Mouse (Mus musculus) neural tube, embryonic 12.5 days (tissue): ENCODE data around the gene Brsk1. TPM values are rescaled to one million over a fixed set of nuclear protein-coding genes. Genes with fewer than 3 reads are reported as not detected.

Source experiments
- ATAC-seq: fragments of 200-750 bp; cut with Nextera tagmentation; 2 replicates; pipeline ENCODE4 v1.8.0; 2017; ENCODE audit warnings: low read depth, mild to moderate bottlenecking, moderate TSS enrichment, moderate library complexity; ENCODE audit not compliant: low FRiP score
- H3K27ac ChIP-seq: fragments of 300-500 bp; sonication (generic); 2 replicates; pipeline ENCODE4 v1.5.1; 2016
- H3K27me3 ChIP-seq: fragments of 300-500 bp; sonication (generic); replicated peaks from 2 replicates; pipeline ENCODE4 v1.6.1; 2016; ENCODE audit warnings: mild to moderate bottlenecking
- H3K36me3 ChIP-seq: fragments of 300-500 bp; sonication (generic); 2 replicates; pipeline ENCODE4 v1.6.1; 2016; ENCODE audit warnings: mild to moderate bottlenecking
- H3K4me1 ChIP-seq: fragments of 300-500 bp; sonication (generic); 2 replicates; pipeline ENCODE4 v1.6.1; 2016
- H3K4me2 ChIP-seq: fragments of 300-500 bp; sonication (generic); replicated peaks from 2 replicates; pipeline ENCODE4 v1.6.1; 2016; ENCODE audit warnings: mild to moderate bottlenecking
- H3K4me3 ChIP-seq: fragments of 300-500 bp; sonication (generic); 2 replicates; pipeline ENCODE4 v1.5.1; 2016
- H3K9ac ChIP-seq: fragments of 300-500 bp; sonication (generic); 2 replicates; pipeline ENCODE4 v1.6.1; 2016; ENCODE audit warnings: mild to moderate bottlenecking
- H3K9me3 ChIP-seq: fragments of 300-500 bp; sonication (generic); 2 replicates; pipeline ENCODE4 v1.6.1; 2016; ENCODE audit warnings: mild to moderate bottlenecking
- WGBS: fragments of 180-500 bp; shearing (Covaris S2); methylation state at CpG from one replicate; pipeline ENCODE4 v1.1.7; 2016; 5-methylcytosine and 5-hydroxymethylcytosine counted together
- polyA plus RNA-seq: library from polyadenylated mRNA; unstranded; fragments of >200 nt; fragmentation: Nextera tagmentation; extraction: Ambion mirVana; gene quantifications from 2 replicates; pipeline ENCODE4 v1.2.1, GENCODE M21; 2016

Brsk1 gene
- polyA plus RNA-seq: 5.0 and 5.5 TPM in 2 replicates

DNA sequence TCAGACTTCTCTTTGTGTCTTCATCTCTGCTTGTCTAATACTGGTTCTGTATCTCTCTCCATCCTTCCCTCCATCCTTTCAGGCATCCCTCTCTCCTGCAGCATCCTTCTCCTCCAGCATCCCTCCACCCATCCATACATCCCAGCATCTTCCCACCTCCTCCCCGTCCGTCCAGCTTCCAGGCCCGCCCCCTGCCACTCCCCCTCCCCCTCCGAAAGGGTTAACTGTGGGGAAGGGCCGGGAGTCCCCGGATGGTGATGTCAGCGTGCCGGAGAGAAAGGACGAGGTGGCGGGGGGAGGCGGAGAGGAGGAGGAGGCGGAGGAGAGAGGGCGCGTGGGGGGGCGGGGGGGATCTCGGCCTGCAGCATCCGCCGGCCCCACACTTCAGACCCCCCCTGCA is at the start of gene Brsk1:
Brsk1 (plus strand) TSS at position 218 of the 400 bp plus-strand sequence.
- H3K27me3 ChIP-seq: no peaks in the 10 kb centered on the region
- peaks cover 13% of the 10 kb centered on the region for H3K4me1 ChIP-seq
- ATAC-seq: peak; percentile 85
- H3K9me3 ChIP-seq: no peaks in the 10 kb centered on the region
- H3K36me3 ChIP-seq: peaks cover 29% of the 10 kb centered on the region
- peak within 1 kb of the TSS; percentile 99 for H3K4me3 ChIP-seq
- H3K9ac ChIP-seq: peak within 1 kb of the TSS; percentile 100
- peak within 1 kb of the TSS; percentile 78 for H3K4me2 ChIP-seq
- H3K27ac ChIP-seq: peak within 1 kb of the TSS; percentile 93
- 1% methylated on average over 7 of the region's 18 CpGs for WGBS

DNA sequence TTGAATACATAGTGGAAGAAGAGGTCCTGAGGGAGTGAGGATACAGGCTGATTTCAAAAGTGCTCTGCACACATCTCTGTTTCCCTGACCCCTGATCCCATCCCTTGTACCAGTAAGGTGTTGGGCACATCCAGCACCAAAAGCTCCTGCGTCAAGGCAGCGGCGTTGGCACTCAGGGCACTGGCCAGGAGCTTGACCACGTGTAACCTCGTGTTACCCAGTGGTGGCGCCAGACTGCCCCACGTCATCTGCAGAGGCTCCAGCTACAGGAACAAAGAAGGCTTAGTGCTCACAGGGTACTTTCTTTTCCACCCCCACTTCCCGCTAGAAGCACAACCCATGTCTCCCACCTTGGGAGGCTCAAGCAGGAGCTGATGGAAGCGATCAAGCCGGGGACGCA is 49.2 kb upstream of the Brsk1 start:
- ATAC-seq: no peak
- no peak overlapping the region for H3K27ac ChIP-seq

DNA sequence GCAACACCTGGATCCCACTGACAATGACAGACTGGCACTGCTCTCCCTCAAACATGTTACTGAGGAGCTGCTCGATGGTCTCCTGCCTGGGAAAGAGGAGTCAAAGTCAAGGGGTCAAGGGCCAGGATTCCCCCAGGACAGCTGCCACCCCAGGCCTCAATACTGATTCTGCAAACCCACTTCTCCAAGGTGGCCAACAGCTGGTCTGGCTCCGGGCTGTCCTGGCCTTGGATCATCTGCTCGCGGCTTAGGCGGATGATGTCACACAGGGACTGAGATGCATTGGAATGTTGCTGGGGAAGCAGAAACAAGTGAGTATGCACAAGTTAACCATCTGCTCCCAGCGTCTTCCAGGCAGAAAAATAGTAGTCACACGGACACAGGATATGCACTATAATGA is 48.4 kb upstream of the Brsk1 start:
- no peak for ATAC-seq
- H3K4me2 ChIP-seq: no peak overlapping the region
- no peak overlapping the region for H3K4me3 ChIP-seq
- no peak overlapping the region for H3K9ac ChIP-seq
- H3K9me3 ChIP-seq: no peaks in the 10 kb centered on the region
- WGBS: 92% methylated on average over 7 of the region's 7 CpGs
- H3K27me3 ChIP-seq: no peaks in the 10 kb centered on the region
- peaks cover 82% of the 10 kb centered on the region for H3K36me3 ChIP-seq
- no peaks in the 10 kb centered on the region for H3K4me1 ChIP-seq
- H3K27ac ChIP-seq: no peak overlapping the region

More for the DNA sequence above, 49.2 kb upstream of the Brsk1 start:
- Histone ChIP-seq H3K9ac (no peak overlapping the region), H3K36me3 (peaks cover 82% of the 10 kb centered on the region), H3K9me3 (no peaks in the 10 kb centered on the region), H3K4me1 (no peaks in the 10 kb centered on the region), H3K4me2 (no peak overlapping the region), H3K4me3 (no peak overlapping the region), H3K27me3 (no peaks in the 10 kb centered on the region)
- 81% methylated on average over 11 of the region's 11 CpGs for WGBS

DNA sequence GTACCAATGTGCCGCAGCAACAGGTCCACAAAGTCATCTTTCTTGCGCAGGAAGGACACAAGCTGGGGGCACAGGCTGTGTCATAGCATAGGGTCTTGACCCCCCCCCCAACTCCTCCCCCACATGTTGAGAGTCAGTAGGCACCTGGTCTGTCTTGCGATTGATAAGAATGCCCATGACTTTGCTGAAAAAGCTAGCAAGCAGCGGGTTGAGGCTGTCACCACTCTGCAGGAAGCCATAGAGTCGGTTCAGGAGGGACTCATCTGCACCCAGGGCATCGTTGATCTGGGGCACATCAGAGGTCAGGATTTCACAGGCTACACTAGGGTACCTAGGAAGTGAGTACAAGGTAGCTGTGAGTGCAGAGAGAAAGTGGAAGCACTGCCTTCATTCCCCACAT is 47.2 kb upstream of the Brsk1 start:
- no peaks in the 10 kb centered on the region for H3K9me3 ChIP-seq
- H3K27me3 ChIP-seq: no peaks in the 10 kb centered on the region
- no peak overlapping the region for H3K9ac ChIP-seq
- 97% methylated on average over 6 of the region's 6 CpGs for WGBS
- no peak for ATAC-seq
- H3K4me1 ChIP-seq: no peaks in the 10 kb centered on the region
- no peak overlapping the region for H3K4me2 ChIP-seq
- H3K27ac ChIP-seq: no peak overlapping the region
- peaks cover 75% of the 10 kb centered on the region for H3K36me3 ChIP-seq
- no peak overlapping the region for H3K4me3 ChIP-seq

DNA sequence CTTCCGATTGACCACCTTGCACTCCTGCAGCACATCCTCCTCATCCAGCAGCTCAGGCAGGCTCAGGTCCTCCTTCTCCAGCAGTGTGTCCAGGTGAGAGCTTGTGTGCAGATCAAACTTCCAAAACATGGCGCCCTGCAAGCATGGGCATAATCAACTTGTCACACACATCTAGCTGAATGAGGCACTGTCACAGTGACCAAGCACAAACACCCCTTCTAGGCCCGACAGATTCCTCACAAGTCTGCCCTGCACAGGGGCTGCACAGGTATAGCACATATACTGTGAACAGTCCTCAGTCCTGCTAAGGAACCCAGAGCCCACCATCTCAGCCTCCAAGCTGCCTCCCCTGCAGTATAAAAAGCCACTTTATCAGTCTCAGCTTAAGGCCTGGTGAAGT is 43.6 kb upstream of the Brsk1 start:
- H3K27ac ChIP-seq: no peak overlapping the region
- no peaks in the 10 kb centered on the region for H3K9me3 ChIP-seq
- 82% methylated on average over 3 of the region's 3 CpGs for WGBS
- no peak overlapping the region for H3K4me2 ChIP-seq
- peaks cover 42% of the 10 kb centered on the region for H3K36me3 ChIP-seq
- no peak overlapping the region for H3K9ac ChIP-seq
- no peak for ATAC-seq
- H3K4me3 ChIP-seq: no peak overlapping the region
- H3K4me1 ChIP-seq: no peaks in the 10 kb centered on the region
- H3K27me3 ChIP-seq: no peaks in the 10 kb centered on the region

DNA sequence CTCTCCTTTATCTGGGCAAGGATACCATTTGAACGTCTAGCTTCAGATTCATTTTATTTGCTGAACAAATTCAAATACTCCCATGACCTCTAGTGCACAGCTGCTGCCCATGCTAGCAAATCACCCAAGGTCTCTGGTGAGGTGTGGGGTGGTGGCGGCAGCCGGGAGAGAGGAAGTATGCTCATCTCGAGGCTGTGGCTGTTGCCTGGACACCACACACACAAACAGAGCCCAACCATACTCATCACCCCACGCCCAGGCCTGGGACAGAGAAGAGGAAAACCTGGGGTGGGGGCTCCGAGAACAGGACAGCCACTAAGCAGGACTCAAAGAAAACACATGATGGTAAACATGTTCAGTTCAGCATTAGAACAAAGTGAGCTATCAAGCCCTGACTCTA is 43.1 kb upstream of the Brsk1 start:
- Histone ChIP-seq H3K27ac (no peak overlapping the region), H3K27me3 (no peaks in the 10 kb centered on the region), H3K36me3 (peaks cover 37% of the 10 kb centered on the region), H3K4me1 (no peaks in the 10 kb centered on the region), H3K4me3 (no peak overlapping the region), H3K9me3 (no peaks in the 10 kb centered on the region), H3K4me2 (no peak overlapping the region), H3K9ac (no peak overlapping the region)
- 79% methylated on average over 6 of the region's 6 CpGs for WGBS
- no peak for ATAC-seq

DNA sequence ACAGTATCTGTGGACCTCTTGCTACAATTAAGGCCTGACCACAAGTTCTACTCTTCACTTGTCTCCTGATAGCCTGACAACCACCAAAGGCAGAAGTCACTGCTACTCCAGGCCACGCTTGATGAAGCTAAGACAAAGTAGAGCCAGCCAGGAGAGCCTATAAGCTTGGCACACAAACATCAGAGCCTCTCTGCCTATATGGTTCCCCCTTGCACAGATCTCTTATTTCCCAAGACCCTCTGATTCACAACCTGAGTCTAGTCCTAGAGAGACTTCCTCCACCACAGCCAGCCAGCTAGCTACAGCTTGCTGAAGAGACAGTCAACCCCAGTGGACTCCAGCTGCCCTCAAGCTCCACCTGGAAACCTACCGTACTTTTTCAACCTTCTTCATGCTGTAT is 42.4 kb upstream of the Brsk1 start:
- Histone ChIP-seq H3K9me3 (no peaks in the 10 kb centered on the region), H3K4me2 (no peak overlapping the region), H3K27me3 (no peaks in the 10 kb centered on the region), H3K4me1 (no peaks in the 10 kb centered on the region), H3K36me3 (peaks cover 34% of the 10 kb centered on the region), H3K4me3 (no peak overlapping the region), H3K27ac (no peak overlapping the region), H3K9ac (no peak overlapping the region; the same call in 1 of the 2 replicates)
- 87% methylated on average over 2 of the region's 2 CpGs for WGBS
- no peak for ATAC-seq

DNA sequence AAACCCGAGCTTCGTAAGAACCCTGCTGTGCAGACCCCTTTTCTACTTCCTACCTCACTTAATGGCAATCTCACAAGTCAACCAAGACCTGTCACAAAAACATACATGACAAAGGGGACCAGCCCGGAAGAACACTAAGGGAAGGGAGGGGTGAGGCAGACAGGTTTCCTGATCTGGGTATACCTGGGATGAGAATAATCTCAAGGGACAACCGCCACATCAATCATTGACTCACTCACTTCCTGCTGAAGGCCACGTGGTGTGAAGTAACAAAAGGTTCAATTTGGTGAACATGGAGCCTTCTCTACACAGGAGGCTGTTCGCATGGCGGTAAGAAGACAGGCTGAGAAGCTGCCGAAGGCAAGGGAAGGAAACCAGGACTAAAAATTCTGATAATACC is 38.8 kb upstream of the Brsk1 start:
- ATAC-seq: no peak
- Histone ChIP-seq H3K27ac (no peak overlapping the region), H3K4me3 (no peak overlapping the region), H3K36me3 (peaks cover 8% of the 10 kb centered on the region), H3K9me3 (no peaks in the 10 kb centered on the region), H3K4me2 (no peak overlapping the region), H3K27me3 (no peaks in the 10 kb centered on the region), H3K9ac (no peak overlapping the region), H3K4me1 (peaks cover 11% of the 10 kb centered on the region; the same call in 1 of the 2 replicates)
- 79% methylated on average over 8 of the region's 8 CpGs for WGBS

DNA sequence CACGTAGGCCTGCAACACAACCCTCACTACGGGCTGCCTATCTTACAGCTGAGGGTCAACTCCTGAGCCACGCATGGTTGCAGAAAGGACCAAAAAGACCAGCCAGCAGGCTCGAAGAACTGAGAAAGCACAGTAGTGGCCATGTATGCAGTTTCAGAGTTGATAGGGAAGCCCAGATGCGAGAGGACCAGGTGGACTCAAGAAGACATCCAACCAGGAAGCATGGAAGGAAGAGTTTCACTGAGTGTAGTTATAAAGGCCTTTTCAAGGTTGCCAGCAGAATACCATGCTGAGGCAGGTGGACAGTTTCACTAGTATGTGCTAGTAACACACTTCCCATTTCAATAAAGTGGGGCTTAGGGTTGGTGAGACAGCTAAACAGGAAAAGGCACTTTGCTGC is 37.7 kb upstream of the Brsk1 start:
- Histone ChIP-seq H3K4me3 (no peak overlapping the region), H3K9me3 (no peaks in the 10 kb centered on the region), H3K27me3 (no peaks in the 10 kb centered on the region), H3K9ac (no peak overlapping the region), H3K36me3 (peaks cover 4% of the 10 kb centered on the region; the same call in 1 of the 2 replicates), H3K4me1 (peaks cover 23% of the 10 kb centered on the region), H3K4me2 (no peak overlapping the region), H3K27ac (no peak overlapping the region)
- ATAC-seq: no peak
- 93% methylated on average over 5 of the region's 5 CpGs for WGBS

DNA sequence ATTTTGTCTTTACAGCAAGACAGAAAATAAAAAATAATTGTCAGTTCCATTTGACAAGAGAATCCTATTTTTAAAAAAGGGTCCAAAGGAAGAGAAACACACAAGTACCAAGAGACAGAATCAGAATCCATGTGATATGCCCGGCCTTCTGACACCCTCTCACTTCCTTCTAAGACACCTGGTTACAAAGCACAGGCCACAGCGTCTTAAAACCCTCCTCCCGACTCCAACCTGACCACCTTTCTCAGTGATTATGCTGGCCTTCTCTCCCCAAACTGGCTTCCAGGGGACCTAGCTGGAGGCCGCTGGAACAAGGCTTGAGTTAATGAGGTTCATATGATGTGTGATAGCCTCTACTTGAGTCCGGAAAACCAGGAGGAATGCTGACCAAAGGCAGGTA is 37.1 kb upstream of the Brsk1 start:
- H3K4me1 ChIP-seq: peaks cover 27% of the 10 kb centered on the region
- H3K27me3 ChIP-seq: no peaks in the 10 kb centered on the region
- H3K4me2 ChIP-seq: no peak overlapping the region
- H3K4me3 ChIP-seq: no peak overlapping the region
- H3K36me3 ChIP-seq: peaks cover 4% of the 10 kb centered on the region; the same call in 1 of the 2 replicates
- H3K27ac ChIP-seq: no peak overlapping the region
- WGBS: 89% methylated on average over 5 of the region's 5 CpGs
- no peaks in the 10 kb centered on the region for H3K9me3 ChIP-seq
- H3K9ac ChIP-seq: no peak overlapping the region
- ATAC-seq: no peak

DNA sequence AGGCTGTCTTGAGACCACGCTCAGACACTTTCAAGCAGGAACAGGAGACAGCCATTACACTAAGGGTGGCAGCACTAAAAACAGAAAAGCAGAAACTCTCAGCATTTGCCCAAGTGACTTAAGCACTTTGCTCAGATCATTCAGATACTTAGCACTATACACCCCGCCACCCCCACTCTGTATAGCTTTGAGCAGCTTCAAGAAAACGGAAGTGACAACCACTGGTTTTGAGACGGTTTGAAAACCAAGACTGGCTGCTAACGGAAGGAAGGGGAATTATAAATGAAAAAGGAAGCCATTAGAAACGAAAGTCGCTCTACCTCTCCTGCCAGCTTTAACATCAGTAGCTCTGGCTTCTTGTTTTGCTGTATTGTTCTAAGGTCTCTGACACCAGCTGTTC is 36.6 kb upstream of the Brsk1 start:
- Histone ChIP-seq H3K9me3 (no peaks in the 10 kb centered on the region), H3K27me3 (no peaks in the 10 kb centered on the region), H3K27ac (no peak overlapping the region), H3K36me3 (peaks cover 4% of the 10 kb centered on the region; the same call in 1 of the 2 replicates), H3K4me3 (no peak overlapping the region), H3K4me2 (no peak overlapping the region), H3K9ac (no peak overlapping the region), H3K4me1 (peaks cover 27% of the 10 kb centered on the region)
- no peak for ATAC-seq
- WGBS: 91% methylated on average over 7 of the region's 7 CpGs

DNA sequence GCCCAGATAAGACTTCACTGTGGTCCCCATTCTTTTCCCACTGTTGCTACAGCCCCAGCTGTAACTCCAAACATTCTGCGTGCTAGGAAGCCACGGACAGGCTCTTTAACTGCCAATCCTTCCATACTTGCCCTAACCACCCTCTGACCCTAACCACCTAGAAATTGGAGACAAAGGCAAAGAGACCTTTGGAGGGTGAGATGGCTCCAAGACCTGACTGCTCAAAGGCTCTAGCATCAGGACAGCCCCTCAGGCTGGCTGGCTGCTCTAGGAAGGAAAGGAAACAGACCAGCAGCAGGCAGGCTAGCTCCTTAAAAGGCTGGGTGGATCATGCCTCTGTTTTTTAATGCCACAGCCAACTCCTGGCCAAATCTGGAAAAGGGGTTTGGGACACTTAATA is 36.2 kb upstream of the Brsk1 start:
- peaks cover 27% of the 10 kb centered on the region for H3K4me1 ChIP-seq
- H3K9me3 ChIP-seq: no peaks in the 10 kb centered on the region
- 87% methylated on average over 2 of the region's 2 CpGs for WGBS

DNA sequence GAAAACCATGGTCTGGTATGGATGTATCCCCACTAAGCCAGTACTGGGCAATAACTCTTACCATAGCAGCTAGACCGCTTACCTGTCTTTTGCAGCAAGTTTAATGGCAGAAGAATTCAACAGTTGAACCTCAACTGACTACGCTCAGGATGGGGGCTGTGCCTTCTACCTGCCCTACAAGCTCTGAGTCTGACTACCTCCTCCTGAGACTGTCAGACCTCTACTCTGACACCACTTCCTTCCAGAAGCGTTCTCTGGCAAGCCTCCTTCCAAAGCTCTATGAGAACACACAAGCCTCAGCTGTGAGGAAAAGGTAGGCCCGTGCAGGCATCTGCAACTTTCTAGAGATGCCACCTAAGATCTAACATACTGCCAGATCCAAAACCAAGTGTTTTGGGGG is 35.0 kb upstream of the Brsk1 start:
- 90% methylated on average over 4 of the region's 4 CpGs for WGBS
- Histone ChIP-seq H3K27me3 (no peaks in the 10 kb centered on the region), H3K27ac (no peak overlapping the region), H3K4me1 (peaks cover 32% of the 10 kb centered on the region), H3K9ac (no peak overlapping the region), H3K4me2 (no peak overlapping the region), H3K36me3 (peaks cover 4% of the 10 kb centered on the region; the same call in 1 of the 2 replicates), H3K4me3 (no peak overlapping the region), H3K9me3 (no peaks in the 10 kb centered on the region)
- ATAC-seq: no peak

More for the DNA sequence above, 36.2 kb upstream of the Brsk1 start:
- H3K4me2 ChIP-seq: no peak overlapping the region
- H3K27ac ChIP-seq: no peak overlapping the region
- peaks cover 4% of the 10 kb centered on the region; the same call in 1 of the 2 replicates for H3K36me3 ChIP-seq
- ATAC-seq: no peak
- no peak overlapping the region; the same call in 1 of the 2 replicates for H3K9ac ChIP-seq
- no peak overlapping the region for H3K4me3 ChIP-seq
- no peaks in the 10 kb centered on the region for H3K27me3 ChIP-seq
